Mouse (Mus musculus) liver, embryonic 14 days (tissue): Measurements from ENCODE around the gene Hrc. TPM values are rescaled to one million over a fixed set of nuclear protein-coding genes. Genes with fewer than 3 reads are reported as not detected.

Experiments used
- polyA plus RNA-seq: library from polyadenylated mRNA; depleted of rRNA; stranded (reverse); fragments of >200 nt; gene quantifications from 2 replicates; pipeline ENCODE4 v1.2.3, GENCODE M21; 2012; rRNA removed

Gene Hrc
- 0.06 and 0.76 TPM in 2 replicates for polyA plus RNA-seq

DNA sequence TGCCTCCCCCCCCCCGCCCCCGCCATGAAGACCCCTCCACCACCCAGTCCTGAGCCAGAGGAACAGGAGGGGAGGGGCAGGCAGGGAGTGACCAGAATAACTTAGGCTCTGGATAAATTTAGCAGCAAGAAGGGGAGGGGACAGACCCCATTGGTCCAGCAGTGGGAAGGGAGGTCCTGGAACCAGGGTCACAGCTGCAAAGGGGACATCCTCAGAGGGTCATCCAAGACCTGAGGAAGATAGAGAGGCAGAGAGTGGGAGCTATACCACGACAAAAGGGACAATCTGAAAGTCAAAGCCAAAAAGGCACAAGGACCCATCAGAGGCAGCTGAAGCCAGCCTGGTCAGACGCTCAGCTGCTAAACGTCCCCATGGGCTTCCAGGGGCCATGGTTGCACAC is at the start of gene Hrc:
Gene Hrc (plus strand): TSS at position 235 of the 400 bp plus-strand sequence.

DNA sequence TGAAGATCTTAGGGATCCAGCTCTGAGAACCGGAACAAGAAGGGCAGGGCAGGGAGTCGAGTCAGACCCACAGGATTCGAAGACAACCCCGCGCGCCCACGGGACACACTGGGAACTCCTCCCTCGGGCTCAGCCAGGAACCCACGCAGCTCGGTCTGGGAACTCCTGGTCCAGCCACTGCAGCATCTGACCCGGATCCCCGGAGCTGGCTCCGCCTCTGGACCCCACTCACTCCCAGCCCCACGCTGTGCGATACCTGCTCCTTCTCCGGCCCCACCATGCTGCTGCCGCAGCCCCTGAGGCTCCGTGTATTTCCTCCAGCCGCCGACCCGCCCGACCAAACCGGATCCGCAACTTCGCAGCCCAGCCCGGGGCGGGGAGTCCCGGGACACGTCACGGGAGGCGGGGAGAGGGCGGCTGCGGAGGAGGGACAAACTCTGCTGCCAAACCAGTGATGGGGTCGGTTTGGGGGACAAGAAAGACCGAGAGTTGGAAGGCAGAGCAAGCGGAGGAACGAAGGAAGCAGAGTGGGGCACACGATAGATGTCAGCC is 1.6 kb upstream of the Hrc start, which contains the start of gene Trpm4:
Gene Trpm4 (minus strand): TSS at position 350 of the 552 bp plus-strand sequence.

DNA sequence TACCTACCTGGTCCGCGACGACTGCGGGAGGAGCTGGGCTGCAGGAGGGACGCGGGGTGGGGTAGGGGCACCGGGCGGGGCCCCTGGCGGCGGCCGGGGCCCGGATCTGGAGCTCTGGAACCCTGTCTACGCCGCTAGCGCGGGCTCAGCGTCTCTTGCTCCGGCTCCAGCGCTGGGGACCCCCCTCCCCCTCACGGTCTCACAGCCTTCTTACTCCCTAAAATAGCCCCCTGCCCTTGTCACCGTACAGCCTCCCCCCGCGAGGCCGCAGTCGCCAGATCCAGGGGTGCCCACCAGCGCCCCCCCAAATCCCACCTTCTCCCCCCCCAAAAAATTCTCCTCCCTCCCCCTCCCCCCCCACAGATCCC is 31.5 kb downstream of the Hrc start, which contains the start of gene Ppfia3:
Gene Ppfia3 (minus strand): TSS at position 368 of the 368 bp plus-strand sequence.

DNA sequence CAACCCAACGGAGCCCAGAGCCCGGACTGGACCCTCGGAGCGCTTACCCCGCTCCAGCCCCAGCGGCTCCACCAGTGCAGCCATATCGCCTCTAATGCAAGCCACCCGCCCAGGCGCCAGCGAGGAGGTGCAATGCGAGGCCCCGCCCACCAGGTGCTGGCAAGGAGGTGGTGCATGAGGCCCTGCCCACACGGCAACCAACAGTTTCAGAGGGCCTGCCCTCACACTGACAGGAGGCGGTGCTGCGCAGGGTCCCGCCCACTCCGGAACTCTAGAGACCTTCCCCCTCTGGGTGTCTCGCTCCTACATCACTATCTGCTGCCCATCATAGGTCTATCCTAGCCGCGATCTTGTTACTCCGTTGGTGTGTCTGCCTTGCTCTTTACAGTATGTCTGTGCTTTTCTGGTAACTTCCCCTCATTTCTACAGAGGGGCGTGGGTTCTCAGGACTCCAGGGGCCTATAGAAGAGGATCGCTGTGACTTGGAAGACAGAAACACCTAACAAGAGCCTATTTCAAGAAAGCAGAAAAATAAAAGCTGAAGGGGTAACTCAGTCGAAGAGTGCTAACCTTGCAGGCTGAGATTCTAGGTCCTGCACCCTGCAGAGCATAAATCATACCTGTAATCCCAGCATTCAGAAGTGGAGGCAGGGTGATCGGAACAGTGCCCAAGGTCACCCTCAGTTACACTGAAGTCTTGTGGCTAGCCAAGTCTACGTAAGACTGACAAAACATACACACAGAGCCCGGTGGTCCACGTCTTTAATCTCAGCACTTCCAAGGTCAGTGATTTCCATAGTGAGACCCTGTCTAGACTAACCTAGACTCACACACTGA is 35.6 kb downstream of the Hrc start, which contains the start of gene Lin7b:
Gene Lin7b (minus strand): TSS at position 109 of the 837 bp plus-strand sequence.

Other genes starting within 250 kb of the Hrc start
- gene Rcn3, start 243.1 kb upstream of the Hrc start, polyA plus RNA-seq: 18.0 and 23.0 TPM in 2 replicates
- 15.3 and 17.0 TPM in 2 replicates for gene Fcgrt, start 231.4 kb upstream of the Hrc start, polyA plus RNA-seq
- 329 and 425 TPM in 2 replicates for gene Rps11, start 210.9 kb upstream of the Hrc start, polyA plus RNA-seq
- gene Rpl13a, start 206.5 kb upstream of the Hrc start, polyA plus RNA-seq: 824 and 978 TPM in 2 replicates
- 0.03 and 0.05 TPM in 2 replicates for gene Gm45713, start 199.1 kb upstream of the Hrc start, polyA plus RNA-seq
- gene Flt3l, start 198.9 kb upstream of the Hrc start, polyA plus RNA-seq: 11.3 and 12.1 TPM in 2 replicates
- gene Pih1d1, start 181.0 kb upstream of the Hrc start, polyA plus RNA-seq: 33.3 and 38.1 TPM in 2 replicates
- gene Aldh16a1, start 180.7 kb upstream of the Hrc start, polyA plus RNA-seq: 14.6 and 17.2 TPM in 2 replicates
- 0.02 TPM in 1 of 2 replicates, not detected in the other for gene Slc17a7, start 171.3 kb upstream of the Hrc start, polyA plus RNA-seq
- gene Gfy, start 155.7 kb upstream of the Hrc start, polyA plus RNA-seq: not detected in 2 replicates
- gene Pth2, start 154.3 kb upstream of the Hrc start, polyA plus RNA-seq: not detected in 2 replicates
- gene Ccdc155, start 130.4 kb upstream of the Hrc start, polyA plus RNA-seq: 0.03 and 0.07 TPM in 2 replicates
- gene Dkkl1, start 123.1 kb upstream of the Hrc start, polyA plus RNA-seq: 1.0 and 1.5 TPM in 2 replicates
- gene Tead2, start 119.5 kb upstream of the Hrc start, polyA plus RNA-seq: 9.4 and 12.0 TPM in 2 replicates
- 8.7 and 11.7 TPM in 2 replicates for gene Cd37, start 96.2 kb upstream of the Hrc start, polyA plus RNA-seq
- 0.01 and 0.03 TPM in 2 replicates for gene Slc6a16, start 94.2 kb upstream of the Hrc start, polyA plus RNA-seq
- not detected in 2 replicates for gene Slc6a21, start 57.8 kb upstream of the Hrc start, polyA plus RNA-seq
- 0.95 and 1.2 TPM in 2 replicates for gene Trpm4, start 1.5 kb upstream of the Hrc start, polyA plus RNA-seq
- 0.18 and 0.20 TPM in 2 replicates for gene Ppfia3, start 31.7 kb downstream of the Hrc start, polyA plus RNA-seq
- 0.31 and 0.34 TPM in 2 replicates for gene Lin7b, start 35.3 kb downstream of the Hrc start, polyA plus RNA-seq
- 208 and 214 TPM in 2 replicates for gene Snrnp70, start 60.5 kb downstream of the Hrc start, polyA plus RNA-seq
- 0.01 TPM in 1 of 2 replicates, not detected in the other for gene Kcna7, start 70.4 kb downstream of the Hrc start, polyA plus RNA-seq
- 0.17 and 0.23 TPM in 2 replicates for gene Ntf5, start 78.4 kb downstream of the Hrc start, polyA plus RNA-seq
- not detected in 2 replicates for gene Lhb, start 85.5 kb downstream of the Hrc start, polyA plus RNA-seq
- gene Gys1, start 99.6 kb downstream of the Hrc start, polyA plus RNA-seq: 2.8 and 2.9 TPM in 2 replicates
- gene Ruvbl2, start 102.8 kb downstream of the Hrc start, polyA plus RNA-seq: 66.7 and 69.1 TPM in 2 replicates
- 1,332 and 1,795 TPM in 2 replicates for gene Ftl1, start 124.6 kb downstream of the Hrc start, polyA plus RNA-seq
- gene Bax, start 131.6 kb downstream of the Hrc start, polyA plus RNA-seq: 52.2 and 58.7 TPM in 2 replicates
- 0.18 and 0.29 TPM in 2 replicates for gene Tulp2, start 146.6 kb downstream of the Hrc start, polyA plus RNA-seq
- 0.06 TPM in 1 of 2 replicates, not detected in the other for gene Gm45808, start 151.5 kb downstream of the Hrc start, polyA plus RNA-seq
- gene Dhdh, start 153.5 kb downstream of the Hrc start, polyA plus RNA-seq: 2.0 and 2.2 TPM in 2 replicates
- gene Nucb1, start 175.1 kb downstream of the Hrc start, polyA plus RNA-seq: 55.1 and 58.3 TPM in 2 replicates
- 112 and 129 TPM in 2 replicates for gene Ppp1r15a, start 191.0 kb downstream of the Hrc start, polyA plus RNA-seq
- 0.75 and 0.86 TPM in 2 replicates for gene Plekha4, start 191.0 kb downstream of the Hrc start, polyA plus RNA-seq
- gene Hsd17b14, start 219.6 kb downstream of the Hrc start, polyA plus RNA-seq: 1.1 and 1.7 TPM in 2 replicates
- 35.6 and 40.6 TPM in 2 replicates for gene Bcat2, start 234.9 kb downstream of the Hrc start, polyA plus RNA-seq